Mouse (Mus musculus) C2C12 (cell line): ENCODE measurements at regions not wholly inside any gene's neighbourhood (a gene's known extent, or its start where the extent isn't known, plus 50 kb on each side); places are given as distances from the start of the nearest gene placed in this dataset.

Experiments
- H3K27me3 ChIP-seq: one replicate; pipeline ENCODE4 v1.6.1; 2011; ENCODE audit not compliant: control insufficient read depth, insufficient read depth, insufficient read length
- H3K36me3 ChIP-seq: one replicate; pipeline ENCODE4 v1.6.1; 2011; ENCODE audit not compliant: control insufficient read depth, insufficient read depth
- H3K4me3 ChIP-seq: one replicate; pipeline ENCODE4 v1.5.1; 2011; ENCODE audit warnings: mild to moderate bottlenecking, control low read depth; ENCODE audit not compliant: poor library complexity, insufficient read depth, severe bottlenecking
- H3K79me2 ChIP-seq: one replicate; pipeline ENCODE4 v1.6.1; 2011; ENCODE audit not compliant: control insufficient read depth, insufficient read depth
- H3K79me3 ChIP-seq: one replicate; pipeline ENCODE4 v1.6.1; 2011; ENCODE audit warnings: low read depth, control low read depth
- H3ac ChIP-seq: one replicate; pipeline ENCODE3; 2011; ENCODE audit warnings: low read depth; ENCODE audit not compliant: control insufficient read depth, insufficient read length
- CEBPB ChIP-seq: IDR thresholded peaks from one replicate; pipeline ENCODE4 v1.6.1; 2011; ENCODE audit warnings: low read depth, mild to moderate bottlenecking, control low read depth, moderate library complexity
- CTCF ChIP-seq: IDR thresholded peaks from one replicate; pipeline ENCODE4 v1.5.1; 2011; ENCODE audit not compliant: control insufficient read depth, insufficient read depth, insufficient read length
- FOSL1 ChIP-seq: IDR thresholded peaks from one replicate; pipeline ENCODE4 v1.8.0; 2011; ENCODE audit warnings: mild to moderate bottlenecking, low read length; ENCODE audit not compliant: poor library complexity, insufficient read depth, severe bottlenecking
- MAX ChIP-seq: IDR thresholded peaks from one replicate; pipeline ENCODE4 v1.6.1; 2011; ENCODE audit warnings: mild to moderate bottlenecking, control low read depth
- MYOD1 ChIP-seq: IDR thresholded peaks from one replicate; pipeline ENCODE4 v1.6.1; 2011; ENCODE audit warnings: low read depth; ENCODE audit not compliant: control insufficient read depth, insufficient read length
- MYOG ChIP-seq: IDR thresholded peaks from one replicate; pipeline ENCODE4 v1.6.1; 2011; ENCODE audit not compliant: control insufficient read depth, insufficient read length; ENCODE audit errors: extremely low read depth
- USF1 ChIP-seq: IDR thresholded peaks from one replicate; pipeline ENCODE4 v1.6.1; 2011; ENCODE audit warnings: low read depth, mild to moderate bottlenecking, control low read depth, moderate library complexity

DNA sequence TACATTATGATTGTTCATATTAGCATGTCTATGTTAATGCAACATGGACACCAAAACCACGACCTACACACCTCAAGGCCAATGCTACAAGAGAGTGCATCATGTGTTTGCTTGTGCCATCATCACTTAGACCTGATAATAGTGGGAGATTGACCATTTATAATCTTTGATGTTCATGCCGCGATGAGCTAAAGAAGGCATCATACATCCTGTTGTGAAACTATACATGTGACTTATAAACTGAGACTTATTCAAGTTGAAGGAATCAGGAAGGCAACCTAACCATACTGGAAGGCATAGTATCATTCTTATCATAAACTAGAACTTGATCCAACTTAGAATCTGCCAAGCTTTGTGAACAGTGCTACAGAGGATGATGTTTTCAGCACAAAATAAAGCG, 159.0 kb upstream of the Tusc1 start:
- Histone ChIP-seq H3K36me3 (no peaks in the 10 kb centered on the region), H3K4me3 (no peak overlapping the region), H3K79me3 (no peaks in the 10 kb centered on the region), H3ac (no peak overlapping the region), H3K79me2 (no peaks in the 10 kb centered on the region), H3K27me3 (no peaks in the 10 kb centered on the region)
- TF ChIP-seq USF1 (no peak), FOSL1 (no peak), MYOD1 (no peak), MAX (no peak), CTCF (no peak), CEBPB (no peak), MYOG (no peak)

DNA sequence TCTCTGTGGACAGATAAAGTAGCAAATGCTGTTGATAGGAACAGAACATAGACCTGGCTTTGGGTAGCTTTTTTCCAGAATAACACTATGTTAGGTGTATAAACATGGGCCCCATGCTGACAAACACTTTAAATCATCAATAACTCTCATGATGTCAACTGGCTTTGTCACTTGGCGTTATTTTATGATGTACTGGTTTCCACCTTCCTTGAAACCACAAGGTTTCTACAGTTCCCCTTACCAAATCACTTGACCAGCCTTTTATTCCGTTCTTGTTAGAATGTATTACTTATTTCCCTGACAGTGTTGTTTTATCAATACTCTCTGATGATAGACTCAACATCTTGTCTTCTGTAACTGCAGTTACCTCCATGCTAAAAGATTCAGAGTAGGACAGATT, 158.6 kb upstream of the Tusc1 start:
- Histone ChIP-seq H3K4me3 (no peak overlapping the region), H3K79me3 (no peaks in the 10 kb centered on the region)
- no peak for TF ChIP-seq FOSL1
- no peak for TF ChIP-seq CEBPB
- TF ChIP-seq CTCF = no peak
- TF ChIP-seq MYOG = no peak
- no peak for TF ChIP-seq USF1
- no peak for TF ChIP-seq MAX
- no peak for TF ChIP-seq MYOD1

DNA sequence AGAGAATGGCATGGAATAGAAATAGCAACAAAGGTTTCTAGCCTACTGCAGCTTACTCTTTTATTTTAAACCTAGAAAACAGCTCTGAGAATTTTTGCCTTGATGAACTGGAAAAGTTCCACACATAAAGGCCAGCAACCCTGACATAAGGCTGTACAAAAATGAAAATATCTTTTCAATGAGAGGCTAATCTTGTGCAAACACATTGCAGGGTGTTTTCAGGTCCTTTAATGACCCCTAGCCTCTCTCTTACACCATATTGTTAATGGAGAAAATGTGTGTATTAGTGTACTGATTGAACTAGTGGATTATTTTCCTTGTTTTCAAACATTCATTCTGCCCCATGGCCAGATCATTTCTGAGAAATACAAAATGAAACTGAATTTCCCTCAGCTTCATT, 158.0 kb upstream of the Tusc1 start:
- no peak for TF ChIP-seq CTCF
- TF ChIP-seq MYOG = no peak
- TF ChIP-seq FOSL1 = no peak
- H3K4me3 ChIP-seq = no peak overlapping the region
- H3K36me3 ChIP-seq = no peaks in the 10 kb centered on the region
- no peak overlapping the region for H3ac ChIP-seq
- no peaks in the 10 kb centered on the region for H3K79me2 ChIP-seq
- no peaks in the 10 kb centered on the region for H3K79me3 ChIP-seq
- no peaks in the 10 kb centered on the region for H3K27me3 ChIP-seq

More for the DNA sequence above, 158.6 kb upstream of the Tusc1 start:
- no peaks in the 10 kb centered on the region for H3K79me2 ChIP-seq
- no peak overlapping the region for H3ac ChIP-seq
- H3K27me3 ChIP-seq = no peaks in the 10 kb centered on the region
- no peaks in the 10 kb centered on the region for H3K36me3 ChIP-seq

DNA sequence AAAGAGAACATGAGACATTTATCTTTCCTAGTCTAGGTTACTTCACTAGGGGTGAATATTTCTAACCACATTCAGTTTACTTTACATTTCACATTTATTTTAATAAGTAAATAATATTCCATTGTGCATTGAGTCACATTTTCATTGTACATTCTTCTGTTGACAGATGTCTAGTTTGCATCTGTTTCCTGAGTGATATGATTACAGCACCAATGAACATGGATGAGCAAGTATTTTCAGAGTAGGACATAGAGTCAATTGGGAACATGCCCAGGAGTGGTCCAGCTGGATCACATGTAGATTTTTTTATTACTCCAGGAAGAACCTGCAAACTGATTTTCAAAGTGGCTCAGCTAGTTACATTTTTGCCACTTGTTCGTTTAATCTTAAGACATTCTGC, 153.3 kb upstream of the Tusc1 start:
- no peaks in the 10 kb centered on the region for H3K79me2 ChIP-seq
- H3ac ChIP-seq = no peak overlapping the region
- H3K36me3 ChIP-seq = no peaks in the 10 kb centered on the region
- TF ChIP-seq FOSL1 (no peak), CEBPB (no peak), MAX (no peak)
- no peaks in the 10 kb centered on the region for H3K79me3 ChIP-seq
- no peak overlapping the region for H3K4me3 ChIP-seq
- H3K27me3 ChIP-seq = no peaks in the 10 kb centered on the region

- Histone ChIP-seq H3K79me3 (no peaks in the 10 kb centered on the region), H3K4me3 (no peak overlapping the region), H3K27me3 (no peaks in the 10 kb centered on the region), H3ac (no peak overlapping the region), H3K79me2 (no peaks in the 10 kb centered on the region), H3K36me3 (no peaks in the 10 kb centered on the region)
- TF ChIP-seq MYOG (no peak), CEBPB (no peak), FOSL1 (no peak), MYOD1 (no peak), MAX (no peak), USF1 (no peak), CTCF (no peak)
Observed at GRCm38 (mm10) chr4:93486455-93486854, 151.1 kb upstream of the Tusc1 start.

DNA sequence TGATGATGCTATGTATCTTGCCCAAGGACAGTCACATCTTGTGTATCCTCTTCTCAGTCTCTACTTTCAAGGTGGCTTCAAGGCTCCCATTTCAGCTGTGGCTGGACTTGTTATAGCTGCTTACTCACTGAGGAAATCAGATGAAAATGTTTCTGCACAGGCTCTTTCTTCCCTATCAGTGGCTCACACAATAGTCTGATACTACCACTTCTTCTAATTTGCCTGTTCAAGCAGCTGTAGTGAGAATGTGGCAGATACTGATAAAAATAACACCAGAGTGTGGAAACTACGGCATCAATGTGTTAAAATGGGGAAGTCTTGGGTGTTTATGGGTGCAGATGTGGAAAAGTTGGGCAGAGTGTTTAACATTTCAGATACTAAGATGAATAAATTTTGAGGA, 145.9 kb upstream of the Tusc1 start:
- H3K79me2 ChIP-seq = no peaks in the 10 kb centered on the region
- no peak overlapping the region for H3K4me3 ChIP-seq
- no peaks in the 10 kb centered on the region for H3K27me3 ChIP-seq
- no peak for TF ChIP-seq MYOG
- TF ChIP-seq USF1 = no peak
- TF ChIP-seq CTCF = no peak
- TF ChIP-seq MAX = no peak
- no peak overlapping the region for H3ac ChIP-seq
- H3K36me3 ChIP-seq = no peaks in the 10 kb centered on the region
- H3K79me3 ChIP-seq = no peaks in the 10 kb centered on the region

GRCm38 (mm10) chr4:93477189-93477767, 142.0 kb upstream of the Tusc1 start:
- H3ac ChIP-seq = no peak overlapping the region
- no peaks in the 10 kb centered on the region for H3K79me3 ChIP-seq
- H3K4me3 ChIP-seq = no peak overlapping the region
- no peaks in the 10 kb centered on the region for H3K36me3 ChIP-seq
- TF ChIP-seq CTCF (no peak), FOSL1 (no peak), MYOG (no peak), MAX (no peak), MYOD1 (no peak), USF1 (no peak), CEBPB (no peak)
- no peaks in the 10 kb centered on the region for H3K27me3 ChIP-seq
- H3K79me2 ChIP-seq = no peaks in the 10 kb centered on the region
